Mouse (Mus musculus) spleen, adult 2 months (tissue): Measurements from ENCODE around the gene Fkbp2. TPM values are rescaled to one million over a fixed set of nuclear protein-coding genes. Genes with fewer than 3 reads are reported as not detected.

Experiments used
- DNase-seq, 2 experiments: peaks; one replicate each; pipeline versions ENCODE4 v3.0.0 to v3.0.0-alpha.2; 2012 to 2021; ENCODE audit warnings: low spot score in 2 of 2, low read depth in 1 of 2
- H3K27ac ChIP-seq: fragments of 200-500 bp; 2 replicates; pipeline ENCODE4 v1.5.1; 2012; ENCODE audit warnings: low read length, inconsistent platforms; ENCODE audit not compliant: insufficient read depth
- H3K27me3 ChIP-seq: fragments of 200-500 bp; 2 replicates; pipeline ENCODE4 v1.6.1; 2012; ENCODE audit warnings: mild to moderate bottlenecking, moderate library complexity, low read length, inconsistent platforms; ENCODE audit not compliant: control insufficient read depth, insufficient read depth
- H3K36me3 ChIP-seq: fragments of 200-500 bp; 2 replicates; pipeline ENCODE4 v1.6.1; 2012; ENCODE audit warnings: mild to moderate bottlenecking, low read length, inconsistent platforms; ENCODE audit not compliant: control insufficient read depth, insufficient read depth
- H3K4me1 ChIP-seq: fragments of 200-500 bp; 2 replicates; pipeline ENCODE4 v1.6.1; 2011; ENCODE audit warnings: inconsistent platforms; ENCODE audit not compliant: control insufficient read depth, insufficient read depth, insufficient read length
- H3K4me3 ChIP-seq: fragments of 200-500 bp; 2 replicates; pipeline ENCODE4 v1.5.1; 2011; ENCODE audit warnings: mild to moderate bottlenecking, inconsistent platforms; ENCODE audit not compliant: insufficient read depth, insufficient read length; ENCODE audit errors: extremely low read depth
- CTCF ChIP-seq: fragments of 200-500 bp; IDR thresholded peaks from 2 replicates; pipeline ENCODE4 v1.5.1; 2011; ENCODE audit warnings: mild to moderate bottlenecking, inconsistent platforms; ENCODE audit not compliant: insufficient read depth, insufficient read length, insufficient replicate concordance; ENCODE audit errors: extremely low read depth
- POLR2A ChIP-seq: fragments of 200-500 bp; IDR thresholded peaks from 2 replicates; pipeline ENCODE4 v1.6.1; 2011; ENCODE audit warnings: low read depth, low read length, inconsistent platforms
- WGBS: fragments of 180-500 bp; shearing (Covaris S2); methylation state at CpG from one replicate; pipeline ENCODE4 v1.1.7; 2018; 5-methylcytosine and 5-hydroxymethylcytosine counted together
- polyA plus RNA-seq: library from polyadenylated mRNA; depleted of rRNA; stranded (reverse); fragments of >200 nt; gene quantifications from 2 replicates; pipeline ENCODE4 v1.2.3, GENCODE M21; 2012; rRNA removed

Fkbp2 gene
- polyA plus RNA-seq, 1 experiment: 22.1 TPM

DNA sequence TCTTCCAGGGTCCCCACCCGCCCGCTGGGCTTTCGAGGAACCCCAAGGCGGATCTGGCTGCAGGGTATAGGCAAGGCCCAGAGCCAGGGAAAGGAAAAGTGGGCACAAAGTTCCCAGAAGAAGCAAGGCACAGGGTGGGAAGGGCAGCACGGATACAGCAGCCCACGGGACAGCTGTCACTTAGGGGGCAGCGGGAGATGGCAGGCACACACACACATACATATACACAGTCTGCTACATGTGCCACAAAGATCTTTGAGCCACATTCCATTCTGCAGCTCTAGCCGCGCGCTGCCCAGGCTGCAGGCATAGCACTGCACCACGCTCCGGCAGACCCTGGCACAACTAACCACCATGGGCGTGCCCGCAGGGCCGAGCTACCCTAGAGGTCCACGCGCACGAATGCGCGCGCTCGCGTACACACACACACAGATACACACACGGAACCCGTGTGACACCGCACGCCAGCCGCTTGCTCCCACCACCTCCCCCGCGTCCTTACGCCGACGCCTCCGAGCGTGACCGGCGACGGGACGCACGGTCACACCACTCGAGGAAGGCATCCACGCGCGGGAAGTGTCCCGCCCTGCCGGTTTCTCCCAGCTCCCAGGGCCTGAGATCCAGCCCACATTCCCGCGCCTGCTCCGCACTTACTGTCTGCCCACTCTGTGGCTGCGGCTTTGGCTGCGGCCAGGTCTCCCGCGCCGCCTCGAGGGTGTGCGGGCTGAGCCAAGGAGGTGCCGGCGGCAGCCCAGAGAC lies 46.7 kb downstream of the Fkbp2 start:
- Histone ChIP-seq H3K4me3 (peak overlapping the region; percentile 22; the same call in 1 of the 2 replicates), H3K36me3 (no peaks in the 10 kb centered on the region), H3K27me3 (peaks cover 19% of the 10 kb centered on the region), H3K4me1 (peaks cover 6% of the 10 kb centered on the region; the same call in 1 of the 2 replicates), H3K27ac (no peak overlapping the region)
- WGBS: 7% methylated on average over 58 of the region's 58 CpGs
- TF ChIP-seq CTCF (no peak), POLR2A (no peak)
- no peak for DNase-seq

DNA sequence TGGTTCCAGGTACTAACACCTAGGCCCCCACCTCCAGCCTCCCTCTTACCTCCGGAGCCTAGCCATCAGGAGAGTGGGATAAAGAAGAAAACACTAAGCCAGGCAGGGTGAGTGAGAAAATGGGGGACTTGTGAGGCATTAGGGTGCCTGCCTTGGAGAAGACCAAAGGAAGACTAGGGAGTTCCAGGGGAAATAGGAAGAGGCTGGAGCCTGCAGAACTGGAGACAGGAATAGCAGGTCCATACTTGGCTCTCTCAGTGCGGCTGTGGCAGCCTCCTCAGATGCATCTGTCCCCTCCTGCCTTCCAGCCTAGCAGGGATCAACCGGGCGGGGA lies 47.2 kb downstream of the Fkbp2 start:
- 69% methylated on average over 4 of the region's 4 CpGs for WGBS
- no peak for DNase-seq
- peaks cover 21% of the 10 kb centered on the region for H3K27me3 ChIP-seq
- peaks cover 6% of the 10 kb centered on the region; the same call in 1 of the 2 replicates for H3K4me1 ChIP-seq
- no peak overlapping the region for H3K4me3 ChIP-seq
- no peak overlapping the region for H3K27ac ChIP-seq
- no peaks in the 10 kb centered on the region for H3K36me3 ChIP-seq
- no peak for TF ChIP-seq CTCF
- TF ChIP-seq POLR2A: no peak

DNA sequence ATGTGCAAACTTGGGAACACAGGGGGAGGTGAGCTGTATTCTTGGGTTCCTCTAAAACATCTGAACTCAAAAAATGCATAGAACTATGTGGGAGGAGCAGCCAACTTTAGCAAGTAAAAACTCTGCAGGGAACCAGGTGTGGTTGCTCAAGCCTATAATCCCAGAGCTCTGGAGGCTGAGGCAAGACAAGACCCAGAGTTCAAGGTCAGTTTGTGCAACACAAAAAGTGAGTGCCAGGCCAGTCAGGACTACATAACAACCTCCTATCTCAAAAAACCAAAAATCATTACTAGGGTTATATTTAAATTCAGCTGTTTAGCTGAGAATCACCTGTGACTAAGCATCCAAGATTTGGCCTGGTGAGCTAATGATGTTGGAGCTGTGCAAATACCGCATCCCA lies 48.3 kb downstream of the Fkbp2 start:
- no peak overlapping the region for H3K4me3 ChIP-seq
- H3K27ac ChIP-seq: no peak overlapping the region
- DNase-seq: no peak
- TF ChIP-seq CTCF: no peak
- no peak for TF ChIP-seq POLR2A
- H3K27me3 ChIP-seq: peaks cover 23% of the 10 kb centered on the region
- H3K36me3 ChIP-seq: no peaks in the 10 kb centered on the region
- peaks cover 6% of the 10 kb centered on the region; the same call in 1 of the 2 replicates for H3K4me1 ChIP-seq
- 78% methylated on average over 1 of the region's 1 CpGs for WGBS

DNA sequence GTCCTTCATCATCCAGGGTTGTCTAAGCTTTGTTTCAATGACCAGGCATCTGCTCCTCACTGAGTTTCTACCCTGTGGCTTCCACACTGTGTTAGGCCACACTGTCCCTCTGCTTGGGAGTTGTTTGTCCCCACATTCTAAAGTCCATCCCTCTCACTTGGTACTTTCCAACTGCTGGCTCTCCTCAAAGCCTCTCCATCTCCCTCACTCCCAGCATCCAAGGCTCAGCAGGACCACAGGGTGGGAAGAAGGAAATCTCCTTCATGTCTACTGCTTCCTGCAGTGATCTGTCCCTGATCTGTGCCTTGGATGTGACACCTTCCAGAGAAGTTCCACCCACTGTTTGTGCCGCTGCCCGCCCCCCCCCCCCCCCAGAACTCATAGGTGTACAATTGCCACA lies 49.3 kb downstream of the Fkbp2 start:
- no peak for TF ChIP-seq POLR2A
- no peak for TF ChIP-seq CTCF
- H3K27me3 ChIP-seq: peaks cover 27% of the 10 kb centered on the region
- H3K36me3 ChIP-seq: no peaks in the 10 kb centered on the region
- no peak overlapping the region for H3K4me3 ChIP-seq
- no peak overlapping the region for H3K27ac ChIP-seq
- 22% methylated on average over 2 of the region's 2 CpGs for WGBS
- H3K4me1 ChIP-seq: peaks cover 7% of the 10 kb centered on the region; the same call in 1 of the 2 replicates
- no peak for DNase-seq

DNA sequence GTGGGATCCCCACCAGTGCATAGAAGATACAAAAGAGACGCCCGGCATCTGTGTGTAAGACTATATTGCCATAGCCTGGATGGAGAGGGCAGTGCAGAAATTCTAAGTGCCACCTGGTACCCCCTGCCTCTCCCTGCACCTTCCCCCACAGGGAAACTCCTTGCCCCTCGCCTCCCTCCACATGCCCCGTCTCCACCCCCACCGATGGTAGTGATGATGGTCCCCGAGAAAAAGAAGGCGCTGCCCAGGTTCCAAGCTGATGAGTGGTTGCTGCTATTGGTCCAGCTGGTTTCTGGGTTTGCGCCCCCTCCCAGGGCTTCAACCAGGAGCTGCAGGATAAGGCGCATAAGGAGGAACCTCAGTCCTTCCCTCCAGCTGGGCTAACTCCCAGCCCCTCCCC lies 52.2 kb downstream of the Fkbp2 start:
- no peaks in the 10 kb centered on the region for H3K36me3 ChIP-seq
- TF ChIP-seq POLR2A: no peak
- no peak for TF ChIP-seq CTCF
- 34% methylated on average over 9 of the region's 9 CpGs for WGBS
- no peak overlapping the region for H3K27ac ChIP-seq
- H3K4me3 ChIP-seq: no peak overlapping the region
- no peak for DNase-seq
- H3K27me3 ChIP-seq: peaks cover 20% of the 10 kb centered on the region
- H3K4me1 ChIP-seq: peaks cover 10% of the 10 kb centered on the region

Other genes starting within 250 kb of the Fkbp2 start
- 26.7 and 31.8 TPM in 2 replicates for gene Rps6ka4, start 139.9 kb downstream of the Fkbp2 start, polyA plus RNA-seq
- gene Ccdc88b, start 122.3 kb downstream of the Fkbp2 start, polyA plus RNA-seq: 82.5 and 106 TPM in 2 replicates
- gene Trmt112, start 70.8 kb downstream of the Fkbp2 start, polyA plus RNA-seq: 135 and 150 TPM in 2 replicates
- 54.6 and 59.4 TPM in 2 replicates for gene Prdx5, start 70.4 kb downstream of the Fkbp2 start, polyA plus RNA-seq
- 48.4 and 53.7 TPM in 2 replicates for gene Esrra, start 58.7 kb downstream of the Fkbp2 start, polyA plus RNA-seq
- gene Catsperz, start 55.1 kb downstream of the Fkbp2 start, polyA plus RNA-seq: 0.11 and 0.28 TPM in 2 replicates
- 0.04 and 0.11 TPM in 2 replicates for gene Kcnk4, start 46.0 kb downstream of the Fkbp2 start, polyA plus RNA-seq
- gene Bad, start 38.6 kb downstream of the Fkbp2 start, polyA plus RNA-seq: 24.9 and 32.5 TPM in 2 replicates
- gene Gpr137, start 38.0 kb downstream of the Fkbp2 start, polyA plus RNA-seq: 54.6 and 61.7 TPM in 2 replicates
- 69.0 and 82.5 TPM in 2 replicates for gene Ppp1r14b, start 5.5 kb downstream of the Fkbp2 start, polyA plus RNA-seq
- 31.5 and 31.7 TPM in 2 replicates for gene Plcb3, start 4.0 kb downstream of the Fkbp2 start, polyA plus RNA-seq
- 20.7 and 23.9 TPM in 2 replicates for gene Vegfb, start 7.2 kb upstream of the Fkbp2 start, polyA plus RNA-seq
- gene Dnajc4, start 12.1 kb upstream of the Fkbp2 start, polyA plus RNA-seq: 24.1 and 25.3 TPM in 2 replicates
- 19.4 and 26.5 TPM in 2 replicates for gene Nudt22, start 15.6 kb upstream of the Fkbp2 start, polyA plus RNA-seq
- gene Trpt1, start 15.6 kb upstream of the Fkbp2 start, polyA plus RNA-seq: 4.7 and 6.4 TPM in 2 replicates
- 194 and 240 TPM in 2 replicates for gene Fermt3, start 39.0 kb upstream of the Fkbp2 start, polyA plus RNA-seq
- 27.4 and 31.3 TPM in 2 replicates for gene Stip1, start 59.5 kb upstream of the Fkbp2 start, polyA plus RNA-seq
- gene Macrod1, start 76.3 kb upstream of the Fkbp2 start, polyA plus RNA-seq: 13.4 and 17.9 TPM in 2 replicates
- gene Flrt1, start 125.2 kb upstream of the Fkbp2 start, polyA plus RNA-seq: 0.14 and 0.16 TPM in 2 replicates
- gene Otub1, start 225.8 kb upstream of the Fkbp2 start, polyA plus RNA-seq: 64.3 and 81.9 TPM in 2 replicates
- 636 and 1,081 TPM in 2 replicates for gene Cox8a, start 237.1 kb upstream of the Fkbp2 start, polyA plus RNA-seq